1 mouse cellular context compared by ENCODE assay signal in the genomic region with DNA sequence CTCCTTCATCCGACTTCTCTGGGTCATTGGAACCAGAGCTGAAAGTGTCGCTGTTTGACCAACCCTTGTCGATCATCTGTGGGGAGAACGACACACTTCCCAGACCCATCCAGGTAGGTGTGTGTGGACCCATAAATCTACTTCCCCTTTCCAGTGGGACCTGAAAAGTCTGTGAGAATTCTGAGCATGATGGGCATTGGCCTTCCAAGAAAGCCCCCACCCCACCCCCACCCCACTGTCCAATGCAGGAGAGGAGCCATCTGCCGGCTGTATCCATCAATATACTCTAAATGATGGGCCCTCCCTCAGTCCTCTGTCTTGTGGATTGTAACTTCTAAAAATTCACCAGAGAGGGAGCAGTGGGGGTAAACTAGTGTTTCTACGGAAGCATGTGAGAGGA.
TF ChIP-seq lines count a peak whose summit lies in the region.

No protein-coding gene starts in this region.

TF ChIP-seq in CH12.LX, 34 proteins besides CTCF, POLR2A, EP300 and RAD21:
- TF ChIP-seq UBTF (IDR thresholded peaks at IDR 0.05; ENCODE audit: low read depth, low read length) (no peak), HCFC1 (IDR thresholded peaks at IDR 0.05; ENCODE audit: low read depth, low read length) (no peak), SIN3A (IDR thresholded peaks at IDR 0.05; ENCODE audit: low read length) (no peak), ETS1 (conservative IDR thresholded peaks at IDR 0.05; ENCODE audit: low read depth, low read length) (no peak), MAFK (IDR thresholded peaks at IDR 0.05; ENCODE audit: insufficient replicate concordance, low read length) (no peak), IRF4 (IDR thresholded peaks at IDR 0.05; ENCODE audit: low read depth, low read length) (no peak), MYC (IDR thresholded peaks at IDR 0.05; ENCODE audit: low read depth, low read length) (no peak), ZC3H11A (IDR thresholded peaks at IDR 0.05; ENCODE audit: low read depth, low read length) (no peak), BHLHE40 (IDR thresholded peaks at IDR 0.05; ENCODE audit: low read depth, low read length) (no peak), MXI1 (IDR thresholded peaks at IDR 0.05; ENCODE audit: low read depth, low read length) (no peak), CHD2 (IDR thresholded peaks at IDR 0.05; ENCODE audit: low read length) (no peak), ELF1 (IDR thresholded peaks at IDR 0.05; ENCODE audit: low read depth, low read length) (no peak), SMC3 (IDR thresholded peaks at IDR 0.05; ENCODE audit: low read depth, low read length) (no peak), TCF12 (IDR thresholded peaks at IDR 0.05; ENCODE audit: low read depth, low read length) (no peak), MAZ (IDR thresholded peaks at IDR 0.05; ENCODE audit: low read depth, low read length) (no peak), E2F4 (IDR thresholded peaks at IDR 0.05; ENCODE audit: insufficient replicate concordance, low read depth, low read length) (no peak), TBP (conservative IDR thresholded peaks at IDR 0.05; ENCODE audit: low read depth, low read length) (no peak), POLR2AphosphoS2 (IDR thresholded peaks at IDR 0.05; ENCODE audit: low read depth, low read length) (no peak)
